Mouse (Mus musculus) thymus, postnatal 36 days (tissue): ENCODE measurements around the gene Sema3e.

Source experiments
- DNase-seq, 2 experiments: peaks; one replicate each; pipeline ENCODE4 v3.0.0; 2022; ENCODE audit warnings: mixed read lengths in 2 of 2

Gene Sema3e

DNA sequence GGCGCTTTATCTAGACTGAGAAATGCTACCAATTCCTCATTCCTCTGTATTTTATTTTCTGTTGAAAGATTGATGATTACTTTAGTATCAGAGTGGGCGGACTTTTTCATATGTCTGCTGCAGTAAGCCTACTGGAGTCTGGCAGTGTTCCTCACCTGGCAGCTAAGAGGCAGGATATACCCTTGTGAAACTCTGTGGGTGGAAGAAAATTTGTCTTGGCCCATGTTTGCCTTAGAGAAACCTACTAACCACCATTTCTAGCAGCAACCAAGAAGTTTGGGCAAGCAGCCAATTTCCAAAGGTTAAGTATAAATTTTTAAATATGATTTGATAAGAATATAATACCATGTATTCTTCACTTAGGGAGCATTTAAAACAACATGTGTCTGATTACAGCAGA, 63.0 kb downstream of the Sema3e start:
- DNase-seq, result no peak

GRCm38 (mm10) chr5:14089875-14090608, 65.0 kb downstream of the Sema3e start:
- DNase-seq, result no peak

- no peak for DNase-seq
Measured at GRCm38 (mm10) chr5:14090609-14090969, 65.5 kb downstream of the Sema3e start.

- no peak for DNase-seq
Measured at GRCm38 (mm10) chr5:14092262-14092776, 67.2 kb downstream of the Sema3e start.

DNA sequence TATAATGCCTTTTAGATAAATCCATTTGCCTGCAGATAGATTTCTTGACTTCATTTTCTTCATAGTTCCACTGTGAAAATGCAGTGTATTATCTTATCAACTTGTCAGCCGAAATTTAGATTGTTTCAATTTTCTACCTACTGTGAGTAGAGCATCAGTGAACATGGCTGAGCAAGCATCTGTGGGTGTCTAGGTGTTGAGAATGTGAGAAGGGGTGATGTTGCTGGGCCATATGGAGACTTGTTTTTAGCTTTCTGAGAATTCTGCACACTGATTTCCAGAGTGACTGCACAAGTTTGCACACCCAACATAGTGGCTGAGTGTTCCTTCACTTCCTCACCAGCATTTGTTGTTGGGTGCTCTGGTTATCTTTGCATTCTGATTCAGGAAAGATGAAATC, 71.1 kb downstream of the Sema3e start:
- DNase-seq, result no peak

GRCm38 (mm10) chr5:14098677-14099076, 73.6 kb downstream of the Sema3e start:
- DNase-seq, result no peak

GRCm38 (mm10) chr5:14107365-14107764, 82.3 kb downstream of the Sema3e start:
- DNase-seq, result no peak

- DNase-seq, result no peak
Measured at GRCm38 (mm10) chr5:14109001-14109400, 83.9 kb downstream of the Sema3e start.

- no peak for DNase-seq
Measured at GRCm38 (mm10) chr5:14111401-14111800, 86.3 kb downstream of the Sema3e start.

GRCm38 (mm10) chr5:14121902-14122301, 96.8 kb downstream of the Sema3e start:
- no peak for DNase-seq

GRCm38 (mm10) chr5:14126591-14126990, 101.5 kb downstream of the Sema3e start:
- DNase-seq, result no peak

GRCm38 (mm10) chr5:14135929-14136328, 110.9 kb downstream of the Sema3e start:
- DNase-seq, result no peak

GRCm38 (mm10) chr5:14138725-14139124, 113.6 kb downstream of the Sema3e start:
- no peak for DNase-seq

- DNase-seq, result no peak
Measured at GRCm38 (mm10) chr5:14162579-14162978, 137.5 kb downstream of the Sema3e start.

DNA sequence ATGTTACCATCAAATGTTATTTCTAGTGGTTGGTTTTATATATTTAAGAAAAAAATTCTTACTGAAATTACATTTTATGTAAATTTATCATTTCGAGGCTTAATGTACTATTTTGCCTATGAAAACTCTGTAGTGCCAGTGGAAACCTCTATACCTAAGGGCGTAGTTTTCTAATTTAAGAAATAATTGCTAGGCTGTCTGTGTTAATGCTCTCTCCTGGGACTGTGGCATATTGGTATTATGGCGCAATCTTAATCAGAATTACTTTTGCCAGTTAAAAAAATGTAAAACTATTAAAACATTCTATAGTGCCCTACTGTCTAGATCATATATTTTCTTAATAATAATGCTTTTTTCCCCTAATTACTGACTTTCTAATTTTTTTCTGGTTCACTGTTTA, 138.2 kb downstream of the Sema3e start:
- DNase-seq, result no peak

DNA sequence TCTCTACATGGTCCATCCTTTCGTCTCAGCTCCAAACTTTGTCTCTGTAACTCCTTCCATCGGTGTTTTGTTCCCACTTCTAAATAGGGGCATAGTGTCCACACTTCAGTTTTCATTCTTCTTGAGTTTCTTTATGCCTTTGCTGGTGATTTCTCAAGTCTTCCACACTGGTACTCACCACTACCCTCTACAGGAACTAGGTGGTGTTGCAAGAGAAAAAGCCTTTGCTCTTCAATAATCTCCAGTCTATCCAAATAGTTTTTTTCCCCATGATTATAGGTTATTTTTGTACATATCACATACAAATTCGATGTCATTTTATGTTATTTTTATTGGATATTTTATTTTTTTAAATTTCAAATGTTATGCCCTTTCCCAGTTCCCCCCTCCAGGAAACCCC, 142.7 kb downstream of the Sema3e start:
- no peak for DNase-seq

- DNase-seq, result no peak
Measured at GRCm38 (mm10) chr5:14173355-14174183, 148.5 kb downstream of the Sema3e start.

GRCm38 (mm10) chr5:14180571-14180970, 155.5 kb downstream of the Sema3e start:
- no peak for DNase-seq

GRCm38 (mm10) chr5:14182156-14182555, 157.1 kb downstream of the Sema3e start:
- no peak for DNase-seq

DNA sequence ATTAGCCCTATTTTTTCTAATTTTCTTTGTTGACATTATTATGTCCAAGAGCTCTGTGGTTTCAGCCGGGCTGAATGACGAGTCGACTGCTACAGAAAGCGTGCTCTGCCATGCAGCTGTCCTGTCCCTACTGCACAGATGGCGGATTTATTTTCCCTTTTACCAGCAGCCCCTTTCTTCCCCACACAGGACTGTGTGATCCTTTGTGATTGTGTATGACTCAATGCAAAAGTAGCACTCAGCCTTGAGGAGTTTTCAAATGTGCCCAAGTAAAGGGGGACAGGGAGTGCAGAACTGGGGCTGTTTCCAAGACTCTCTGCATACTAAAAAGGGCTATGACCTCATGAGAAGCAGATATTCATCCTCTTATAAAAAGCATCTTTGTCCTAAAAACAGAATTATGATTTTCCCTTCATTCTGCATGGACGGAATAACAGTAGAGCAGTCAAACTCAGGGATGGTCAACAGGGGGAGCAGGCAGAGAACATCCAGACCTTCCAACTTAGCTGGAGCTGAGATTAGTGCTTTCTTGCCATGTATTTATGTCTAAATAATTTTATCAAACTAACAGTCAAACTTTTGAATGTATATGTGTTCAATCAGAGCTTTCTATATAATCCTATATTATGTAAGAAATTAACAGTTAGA, 170.2 kb downstream of the Sema3e start:
- DNase-seq, result no peak

- DNase-seq, result no peak
Measured at GRCm38 (mm10) chr5:14198344-14199040, 173.4 kb downstream of the Sema3e start.

GRCm38 (mm10) chr5:14206794-14207193, 181.7 kb downstream of the Sema3e start:
- no peak for DNase-seq

DNA sequence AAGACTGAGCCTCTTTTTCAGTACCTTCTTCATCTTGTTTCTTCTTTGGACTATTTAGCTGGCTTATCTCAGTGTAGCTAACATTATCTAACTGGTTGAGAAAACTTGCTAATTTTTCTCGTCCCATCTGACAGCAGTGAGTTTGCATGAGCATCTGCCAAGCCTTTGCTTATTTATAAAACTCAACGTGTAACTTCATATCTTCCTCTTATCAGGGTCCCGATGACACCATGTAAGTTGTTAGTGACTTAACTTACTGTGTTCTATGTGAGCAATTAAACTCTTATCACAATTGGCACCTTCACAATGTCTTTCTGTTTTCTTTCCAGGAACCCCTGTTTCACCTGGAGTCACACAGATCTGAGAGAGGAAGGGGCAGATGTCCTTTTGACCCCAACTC, 184.9 kb downstream of the Sema3e start:
- no peak for DNase-seq
